Mouse (Mus musculus) liver, embryonic 15.5 days (tissue): Measurements from ENCODE around the gene Myh10. TPM values are rescaled to one million over a fixed set of nuclear protein-coding genes. Genes with fewer than 3 reads are reported as not detected.
A peak's percentile ranks its signal among the peaks of the same experiment; 100 is the strongest.

Experiments used
- ATAC-seq: fragments of 200-750 bp; cut with Nextera tagmentation; 2 replicates; pipeline ENCODE4 v1.8.0; 2017; ENCODE audit warnings: moderate number of reproducible peaks, mild to moderate bottlenecking, moderate library complexity; ENCODE audit not compliant: insufficient read depth
- H3K27ac ChIP-seq: fragments of 300-500 bp; sonication (generic); replicated peaks from 2 replicates; pipeline ENCODE4 v1.5.1; 2015; ENCODE audit warnings: mild to moderate bottlenecking, inconsistent platforms
- H3K27me3 ChIP-seq: fragments of 300-500 bp; sonication (generic); 2 replicates; pipeline ENCODE4 v1.6.1; 2015; ENCODE audit warnings: mild to moderate bottlenecking, inconsistent platforms
- H3K36me3 ChIP-seq: fragments of 300-500 bp; sonication (generic); replicated peaks from 2 replicates; pipeline ENCODE4 v1.6.1; 2015; ENCODE audit warnings: moderate library complexity, mild to moderate bottlenecking, inconsistent platforms
- H3K4me1 ChIP-seq: fragments of 300-500 bp; sonication (generic); replicated peaks from 2 replicates; pipeline ENCODE4 v1.6.1; 2015; ENCODE audit warnings: inconsistent platforms
- H3K4me2 ChIP-seq: fragments of 300-500 bp; sonication (generic); 2 replicates; pipeline ENCODE4 v1.6.1; 2015; ENCODE audit warnings: moderate library complexity, mild to moderate bottlenecking, inconsistent platforms
- H3K4me3 ChIP-seq: fragments of 300-500 bp; sonication (generic); replicated peaks from 2 replicates; pipeline ENCODE4 v1.5.1; 2015; ENCODE audit warnings: mild to moderate bottlenecking, inconsistent platforms
- H3K9ac ChIP-seq: fragments of 300-500 bp; sonication (generic); 2 replicates; pipeline ENCODE4 v1.6.1; 2015; ENCODE audit warnings: moderate library complexity, mild to moderate bottlenecking, inconsistent platforms
- H3K9me3 ChIP-seq: fragments of 300-500 bp; sonication (generic); replicated peaks from 2 replicates; pipeline ENCODE4 v1.6.1; 2016; ENCODE audit warnings: inconsistent platforms
- WGBS: fragments of 180-500 bp; shearing (Covaris S2); methylation state at CpG from one replicate; pipeline ENCODE4 v1.1.7; 2015; ENCODE audit warnings: mixed read lengths; ENCODE audit not compliant: insufficient replicate concordance; 5-methylcytosine and 5-hydroxymethylcytosine counted together
- polyA plus RNA-seq: library from polyadenylated mRNA; unstranded; fragments of >200 nt; fragmentation: Nextera tagmentation; extraction: Ambion mirVana; gene quantifications from 2 replicates; pipeline ENCODE4 v1.2.1, GENCODE M21; 2015

Gene Myh10
- polyA plus RNA-seq, result 13.3 and 15.7 TPM in 2 replicates

GRCm38 (mm10) chr11:68691321-68692009 lies at the start of gene Myh10:
Gene Myh10, plus strand, starts transcription at chr11:68691559.
- Histone ChIP-seq H3K4me2 (peak within 1 kb of the TSS; percentile 98), H3K27me3 (peaks cover 20% of the 10 kb centered on the region), H3K27ac (peak within 1 kb of the TSS; percentile 96), H3K9ac (peak within 1 kb of the TSS; percentile 80), H3K4me3 (peak within 1 kb of the TSS; percentile 74), H3K36me3 (no peaks in the 10 kb centered on the region), H3K9me3 (no peaks in the 10 kb centered on the region), H3K4me1 (peaks cover 40% of the 10 kb centered on the region)
- WGBS, result under 1% methylated on average over 51 of the region's 51 CpGs
- peak; percentile 98 for ATAC-seq

GRCm38 (mm10) chr11:68644781-68645180 lies 46.6 kb upstream of the Myh10 start:
- Histone ChIP-seq H3K4me3 (no peak overlapping the region), H3K4me1 (no peaks in the 10 kb centered on the region), H3K9me3 (no peaks in the 10 kb centered on the region), H3K9ac (no peak overlapping the region), H3K27me3 (0 out of 2 replicates have a peak, but pooled peaks cover 5% of the 10 kb centered on the region), H3K4me2 (no peak overlapping the region), H3K36me3 (no peaks in the 10 kb centered on the region), H3K27ac (no peak overlapping the region)
- WGBS, result 54% methylated on average over 6 of the region's 6 CpGs
- ATAC-seq, result no peak

GRCm38 (mm10) chr11:68647808-68648207 lies 43.6 kb upstream of the Myh10 start:
- Histone ChIP-seq H3K4me1 (no peaks in the 10 kb centered on the region), H3K4me3 (no peak overlapping the region), H3K4me2 (no peak overlapping the region), H3K27me3 (0 out of 2 replicates have a peak, but pooled peaks cover 2% of the 10 kb centered on the region), H3K27ac (no peak overlapping the region), H3K9ac (no peak overlapping the region), H3K36me3 (no peaks in the 10 kb centered on the region), H3K9me3 (no peaks in the 10 kb centered on the region)
- 42% methylated on average over 5 of the region's 5 CpGs for WGBS
- no peak for ATAC-seq

- no peaks in the 10 kb centered on the region for H3K9me3 ChIP-seq
- no peaks in the 10 kb centered on the region for H3K36me3 ChIP-seq
- H3K4me2 ChIP-seq, result no peak overlapping the region
- H3K9ac ChIP-seq, result no peak overlapping the region
- H3K27ac ChIP-seq, result no peak overlapping the region
- H3K4me1 ChIP-seq, result no peaks in the 10 kb centered on the region
- no peak overlapping the region for H3K4me3 ChIP-seq
- WGBS, result 55% methylated on average over 16 of the region's 16 CpGs
- ATAC-seq, result no peak
- H3K27me3 ChIP-seq, result 0 out of 2 replicates have a peak, but pooled peaks cover 2% of the 10 kb centered on the region
Measured at GRCm38 (mm10) chr11:68648385-68649148, 42.8 kb upstream of the Myh10 start.

GRCm38 (mm10) chr11:68651518-68651917 lies 39.8 kb upstream of the Myh10 start:
- Histone ChIP-seq H3K36me3 (no peaks in the 10 kb centered on the region), H3K4me1 (no peaks in the 10 kb centered on the region), H3K4me2 (no peak overlapping the region), H3K4me3 (no peak overlapping the region), H3K27me3 (no peaks in the 10 kb centered on the region), H3K27ac (no peak overlapping the region), H3K9me3 (no peaks in the 10 kb centered on the region), H3K9ac (no peak overlapping the region)
- 66% methylated on average over 2 of the region's 2 CpGs for WGBS
- ATAC-seq, result no peak

- ATAC-seq, result no peak
Measured at GRCm38 (mm10) chr11:68655524-68655923, 35.8 kb upstream of the Myh10 start.

GRCm38 (mm10) chr11:68656887-68657685 lies 34.3 kb upstream of the Myh10 start:
- Histone ChIP-seq H3K4me1 (no peaks in the 10 kb centered on the region), H3K9ac (no peak overlapping the region), H3K36me3 (no peaks in the 10 kb centered on the region), H3K27me3 (0 out of 2 replicates have a peak, but pooled peaks cover 4% of the 10 kb centered on the region), H3K4me3 (no peak overlapping the region), H3K9me3 (no peaks in the 10 kb centered on the region), H3K4me2 (no peak overlapping the region), H3K27ac (no peak overlapping the region)
- ATAC-seq, result no peak
- WGBS, result 32% methylated on average over 6 of the region's 6 CpGs

More at GRCm38 (mm10) chr11:68655524-68655923, 35.8 kb upstream of the Myh10 start:
- 29% methylated on average over 1 of the region's 1 CpGs for WGBS
- Histone ChIP-seq H3K4me1 (no peaks in the 10 kb centered on the region), H3K36me3 (no peaks in the 10 kb centered on the region), H3K4me2 (no peak overlapping the region), H3K9me3 (no peaks in the 10 kb centered on the region), H3K27ac (0 out of 2 replicates have a peak overlapping the region, but pooled peaks have one; percentile 29), H3K27me3 (0 out of 2 replicates have a peak, but pooled peaks cover 1% of the 10 kb centered on the region), H3K4me3 (no peak overlapping the region), H3K9ac (no peak overlapping the region)

- no peak for ATAC-seq
- Histone ChIP-seq H3K9me3 (no peaks in the 10 kb centered on the region), H3K4me1 (no peaks in the 10 kb centered on the region), H3K4me2 (no peak overlapping the region), H3K27me3 (0 out of 2 replicates have a peak, but pooled peaks cover 4% of the 10 kb centered on the region), H3K27ac (no peak overlapping the region), H3K9ac (no peak overlapping the region), H3K36me3 (no peaks in the 10 kb centered on the region), H3K4me3 (no peak overlapping the region)
- 59% methylated on average over 9 of the region's 9 CpGs for WGBS
Measured at GRCm38 (mm10) chr11:68657811-68658210, 33.5 kb upstream of the Myh10 start.

GRCm38 (mm10) chr11:68665331-68665730 lies 26.0 kb upstream of the Myh10 start:
- Histone ChIP-seq H3K27me3 (0 out of 2 replicates have a peak, but pooled peaks cover 4% of the 10 kb centered on the region), H3K9me3 (no peaks in the 10 kb centered on the region), H3K4me2 (no peak overlapping the region), H3K36me3 (no peaks in the 10 kb centered on the region), H3K4me1 (no peaks in the 10 kb centered on the region), H3K4me3 (no peak overlapping the region), H3K9ac (no peak overlapping the region), H3K27ac (no peak overlapping the region)
- WGBS, result 23% methylated on average over 2 of the region's 2 CpGs
- ATAC-seq, result no peak

- WGBS, result 48% methylated on average over 2 of the region's 2 CpGs
- Histone ChIP-seq H3K27me3 (no peaks in the 10 kb centered on the region), H3K4me1 (no peaks in the 10 kb centered on the region), H3K9ac (no peak overlapping the region), H3K27ac (no peak overlapping the region), H3K36me3 (no peaks in the 10 kb centered on the region), H3K4me3 (no peak overlapping the region), H3K4me2 (no peak overlapping the region), H3K9me3 (no peaks in the 10 kb centered on the region)
- ATAC-seq, result no peak
Measured at GRCm38 (mm10) chr11:68666210-68666609, 25.1 kb upstream of the Myh10 start.
